Mouse (Mus musculus): ENCODE measurements around the gene Dcaf1. TPM values are rescaled to one million over a fixed set of nuclear protein-coding genes. Genes with fewer than 3 reads are reported as not detected.

The Dcaf1 gene
- polyA plus RNA-seq, 1 experiment: 2.0 TPM

- peaks cover 47% of the 10 kb centered on the region for H3K27me3 ChIP-seq (replicated peaks)
- TF ChIP-seq GATA1 (IDR thresholded peaks at IDR 0.05; ENCODE audit: borderline replicate concordance, low read length): no peak
- TF ChIP-seq FLI1 (IDR thresholded peaks at IDR 0.05; ENCODE audit: low read length): no peak
- no peak overlapping the region for H3K4me3 ChIP-seq (replicated peaks)
- H3K9me3 ChIP-seq: no peaks in the 10 kb centered on the region
- H3K4me1 ChIP-seq: peaks cover 46% of the 10 kb centered on the region
- H3K36me3 ChIP-seq (replicated peaks; ENCODE audit: low read length): no peaks in the 10 kb centered on the region
Observed at GRCm38 (mm10) chr9:106898901-106899300, 77.2 kb downstream of the Dcaf1 start.

DNA sequence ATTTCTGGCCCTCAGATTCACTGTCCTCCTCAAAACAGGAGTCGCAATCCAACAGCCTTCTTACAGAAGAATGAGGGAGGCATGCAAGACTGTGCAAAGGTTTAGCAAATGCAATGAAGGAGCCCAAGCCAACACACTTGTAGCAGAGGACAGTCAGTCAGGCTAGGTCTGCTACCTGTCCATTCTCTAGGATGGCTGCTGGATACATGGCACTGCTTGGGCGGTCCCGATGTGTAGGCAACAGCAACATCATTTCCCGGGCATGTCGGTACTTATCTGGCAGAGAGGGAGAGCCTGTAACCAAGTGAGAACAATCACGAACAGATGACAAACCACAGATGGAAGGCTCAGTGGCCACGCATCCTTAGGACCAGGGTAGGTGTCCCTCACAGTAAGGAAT, 79.9 kb downstream of the Dcaf1 start:
- no peaks in the 10 kb centered on the region for H3K9me3 ChIP-seq
- peaks cover 37% of the 10 kb centered on the region for H3K4me1 ChIP-seq
- no peak overlapping the region for H3K4me3 ChIP-seq (replicated peaks)
- no peaks in the 10 kb centered on the region for H3K36me3 ChIP-seq (replicated peaks; ENCODE audit: low read length)
- peaks cover 45% of the 10 kb centered on the region for H3K27me3 ChIP-seq (replicated peaks)
- TF ChIP-seq FLI1 (IDR thresholded peaks at IDR 0.05; ENCODE audit: low read length): no peak
- no peak for TF ChIP-seq GATA1 (IDR thresholded peaks at IDR 0.05; ENCODE audit: borderline replicate concordance, low read length)

DNA sequence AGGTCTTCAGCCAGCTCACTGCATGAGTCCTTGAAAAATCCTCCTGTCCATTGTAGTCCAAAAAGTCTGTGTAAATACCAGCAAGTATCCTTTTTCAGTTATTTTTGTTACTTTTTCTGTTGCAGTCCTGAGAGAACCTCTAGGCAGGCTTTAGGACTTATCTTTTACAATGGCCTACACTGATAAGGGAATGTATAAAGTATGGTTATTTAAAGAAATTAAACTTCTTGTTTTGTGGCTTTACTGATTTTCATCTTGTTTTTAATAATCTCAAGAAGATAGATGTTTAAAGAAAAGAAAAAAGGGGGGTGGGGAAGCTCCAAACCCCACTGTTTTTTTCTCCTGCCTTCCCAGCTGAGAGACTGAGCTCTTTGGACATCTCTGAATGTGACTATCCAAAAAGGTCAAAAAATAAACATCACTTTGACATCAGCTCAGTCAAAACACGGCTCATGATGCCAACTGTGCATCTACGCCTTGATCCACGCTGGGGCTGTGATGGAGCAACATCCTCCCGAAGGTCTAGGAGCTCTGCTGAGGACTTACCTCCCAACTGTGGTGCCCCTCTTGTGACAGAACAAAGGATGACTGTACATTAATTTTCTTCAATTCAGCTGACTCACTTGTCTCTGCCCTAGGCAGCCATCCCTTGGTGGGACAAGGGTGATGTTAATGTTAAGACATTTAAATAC, 81.6 kb downstream of the Dcaf1 start:
- Histone ChIP-seq H3K36me3 (replicated peaks; ENCODE audit: low read length) (no peaks in the 10 kb centered on the region), H3K9me3 (no peaks in the 10 kb centered on the region), H3K4me3 (replicated peaks) (no peak overlapping the region), H3K4me1 (peaks cover 33% of the 10 kb centered on the region), H3K27me3 (replicated peaks) (peaks cover 38% of the 10 kb centered on the region)
- TF ChIP-seq GATA1 (IDR thresholded peaks at IDR 0.05; ENCODE audit: borderline replicate concordance, low read length): no peak
- no peak for TF ChIP-seq FLI1 (IDR thresholded peaks at IDR 0.05; ENCODE audit: low read length)

DNA sequence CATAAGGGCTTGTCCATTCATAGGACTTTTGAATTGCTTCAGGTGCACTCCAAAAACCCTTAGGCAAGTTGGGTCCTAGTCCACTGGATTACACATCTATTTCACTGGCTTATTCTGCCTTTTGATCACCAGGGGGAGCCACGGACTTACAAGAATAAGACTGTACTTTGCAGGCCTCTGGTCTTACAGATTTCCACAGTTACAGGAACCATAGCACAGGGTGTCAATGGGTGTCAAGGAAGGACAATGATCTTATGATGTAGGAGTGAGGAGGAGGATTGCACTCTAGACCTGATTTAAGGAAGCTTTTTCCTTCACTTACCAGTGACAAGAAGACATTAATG, 82.1 kb downstream of the Dcaf1 start:
- TF ChIP-seq FLI1 (IDR thresholded peaks at IDR 0.05; ENCODE audit: low read length): no peak
- TF ChIP-seq GATA1 (IDR thresholded peaks at IDR 0.05; ENCODE audit: borderline replicate concordance, low read length): no peak
- Histone ChIP-seq H3K4me1 (peaks cover 34% of the 10 kb centered on the region), H3K9me3 (no peaks in the 10 kb centered on the region), H3K27me3 (replicated peaks) (peaks cover 37% of the 10 kb centered on the region), H3K4me3 (replicated peaks) (no peak overlapping the region), H3K36me3 (replicated peaks; ENCODE audit: low read length) (no peaks in the 10 kb centered on the region)

DNA sequence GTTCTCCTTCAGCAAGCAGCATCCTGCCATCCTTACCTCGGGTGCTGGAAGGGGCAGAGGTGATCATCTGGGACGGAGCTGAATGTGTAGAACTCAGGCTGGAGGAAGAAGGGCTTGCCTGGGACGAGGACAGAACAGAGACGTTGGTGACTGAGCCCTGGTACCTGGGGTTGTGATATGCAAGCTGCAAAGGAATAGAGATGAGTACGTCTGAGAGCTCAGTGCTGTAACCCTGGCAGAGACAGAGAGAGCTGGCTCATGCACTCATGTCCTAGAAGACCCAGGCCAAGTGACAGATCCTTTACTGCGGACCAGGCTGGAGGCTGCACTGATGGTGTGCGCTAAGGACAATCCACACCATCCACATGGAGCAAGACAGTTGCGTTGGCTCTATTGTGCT, 84.9 kb downstream of the Dcaf1 start:
- no peaks in the 10 kb centered on the region for H3K36me3 ChIP-seq (replicated peaks; ENCODE audit: low read length)
- peaks cover 37% of the 10 kb centered on the region for H3K4me1 ChIP-seq
- no peaks in the 10 kb centered on the region for H3K9me3 ChIP-seq
- H3K4me3 ChIP-seq (replicated peaks): no peak overlapping the region
- H3K27me3 ChIP-seq (replicated peaks): peaks cover 19% of the 10 kb centered on the region
- TF ChIP-seq GATA1 (IDR thresholded peaks at IDR 0.05; ENCODE audit: borderline replicate concordance, low read length): no peak
- no peak for TF ChIP-seq FLI1 (IDR thresholded peaks at IDR 0.05; ENCODE audit: low read length)

DNA sequence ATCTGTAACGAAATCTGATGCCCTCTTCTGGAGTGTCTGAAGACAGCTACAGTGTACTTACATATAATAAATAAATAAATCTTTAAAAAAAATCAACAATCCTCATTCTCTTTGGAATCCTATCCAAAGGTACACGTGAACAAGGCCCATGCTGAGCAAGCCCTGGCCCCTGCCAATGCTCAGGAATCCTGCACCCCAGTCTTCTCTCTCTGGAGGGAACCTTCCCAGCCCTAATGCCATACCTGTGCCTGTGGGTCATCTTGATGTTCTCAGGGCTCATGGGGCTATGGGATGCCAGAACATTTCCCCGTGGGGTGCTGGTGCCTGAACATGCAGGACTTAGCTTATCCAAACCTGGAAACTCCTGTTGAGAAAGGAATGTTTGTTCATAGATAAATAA, 86.5 kb downstream of the Dcaf1 start:
- Histone ChIP-seq H3K36me3 (replicated peaks; ENCODE audit: low read length) (no peaks in the 10 kb centered on the region), H3K4me3 (replicated peaks) (no peak overlapping the region), H3K4me1 (peaks cover 24% of the 10 kb centered on the region), H3K9me3 (no peaks in the 10 kb centered on the region), H3K27me3 (replicated peaks) (peaks cover 21% of the 10 kb centered on the region)
- TF ChIP-seq FLI1 (IDR thresholded peaks at IDR 0.05; ENCODE audit: low read length) (no peak), GATA1 (IDR thresholded peaks at IDR 0.05; ENCODE audit: borderline replicate concordance, low read length) (no peak)

GRCm38 (mm10) chr9:106908715-106909114, 87.0 kb downstream of the Dcaf1 start:
- Histone ChIP-seq H3K9me3 (no peaks in the 10 kb centered on the region), H3K4me1 (peaks cover 20% of the 10 kb centered on the region), H3K27me3 (replicated peaks) (peaks cover 22% of the 10 kb centered on the region), H3K4me3 (replicated peaks) (no peak overlapping the region), H3K36me3 (replicated peaks; ENCODE audit: low read length) (no peaks in the 10 kb centered on the region)
- TF ChIP-seq FLI1 (IDR thresholded peaks at IDR 0.05; ENCODE audit: low read length) (no peak), GATA1 (IDR thresholded peaks at IDR 0.05; ENCODE audit: borderline replicate concordance, low read length) (no peak)

DNA sequence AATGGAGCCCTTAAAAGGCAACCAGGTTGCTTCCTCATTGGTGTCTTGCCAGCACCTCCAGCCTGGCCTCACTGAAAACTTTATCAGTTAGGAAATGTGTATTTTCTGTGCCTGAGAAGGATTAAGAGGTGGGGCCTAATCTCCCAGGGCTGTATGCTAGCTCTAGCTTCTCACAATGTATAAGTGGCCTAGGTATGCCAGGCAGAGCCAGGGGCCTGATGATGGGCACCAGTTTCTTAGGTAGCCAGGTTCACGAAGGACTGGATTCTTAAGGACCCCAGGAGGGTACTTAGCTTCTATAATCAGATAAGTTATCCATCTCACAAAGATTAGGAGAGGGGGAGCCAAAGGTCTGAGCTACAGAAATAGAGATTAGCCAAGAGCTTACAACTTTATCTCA, 90.0 kb downstream of the Dcaf1 start:
- no peaks in the 10 kb centered on the region for H3K36me3 ChIP-seq (replicated peaks; ENCODE audit: low read length)
- peaks cover 18% of the 10 kb centered on the region for H3K4me1 ChIP-seq
- TF ChIP-seq GATA1 (IDR thresholded peaks at IDR 0.05; ENCODE audit: borderline replicate concordance, low read length) (no peak), FLI1 (IDR thresholded peaks at IDR 0.05; ENCODE audit: low read length) (no peak)
- H3K27me3 ChIP-seq (replicated peaks): peaks cover 31% of the 10 kb centered on the region
- no peak overlapping the region for H3K4me3 ChIP-seq (replicated peaks)
- H3K9me3 ChIP-seq: no peaks in the 10 kb centered on the region

DNA sequence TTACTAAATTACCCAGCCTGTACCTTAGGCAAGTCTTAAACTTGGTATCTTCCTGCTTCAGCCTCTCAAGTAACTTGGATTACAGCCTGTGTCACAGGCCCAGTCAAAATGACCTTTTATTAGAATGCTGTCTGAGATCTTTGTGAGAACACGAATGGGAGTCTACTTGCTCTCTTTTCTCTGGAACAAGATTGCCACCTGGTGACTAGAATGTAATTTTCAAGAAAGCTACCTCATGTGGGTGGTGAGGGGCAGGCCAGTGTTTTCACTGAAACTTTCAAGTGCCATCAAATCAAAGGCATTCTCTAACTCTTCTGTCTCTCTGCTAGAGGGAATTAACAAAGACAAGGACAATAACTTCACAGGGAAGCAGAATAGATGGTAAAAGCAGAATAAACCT, 92.1 kb downstream of the Dcaf1 start:
- no peaks in the 10 kb centered on the region for H3K36me3 ChIP-seq (replicated peaks; ENCODE audit: low read length)
- H3K4me3 ChIP-seq (replicated peaks): no peak overlapping the region
- TF ChIP-seq GATA1 (IDR thresholded peaks at IDR 0.05; ENCODE audit: borderline replicate concordance, low read length) (no peak), FLI1 (IDR thresholded peaks at IDR 0.05; ENCODE audit: low read length) (no peak)
- H3K27me3 ChIP-seq (replicated peaks): peaks cover 30% of the 10 kb centered on the region
- peaks cover 7% of the 10 kb centered on the region for H3K4me1 ChIP-seq
- no peaks in the 10 kb centered on the region for H3K9me3 ChIP-seq

- H3K36me3 ChIP-seq (replicated peaks; ENCODE audit: low read length): no peaks in the 10 kb centered on the region
- peaks cover 30% of the 10 kb centered on the region for H3K27me3 ChIP-seq (replicated peaks)
- TF ChIP-seq FLI1 (IDR thresholded peaks at IDR 0.05; ENCODE audit: low read length) (no peak), GATA1 (IDR thresholded peaks at IDR 0.05; ENCODE audit: borderline replicate concordance, low read length) (no peak)
Observed at GRCm38 (mm10) chr9:106914878-106915277, 93.2 kb downstream of the Dcaf1 start.

More at GRCm38 (mm10) chr9:106914878-106915277, 93.2 kb downstream of the Dcaf1 start:
- Histone ChIP-seq H3K4me3 (replicated peaks) (no peak overlapping the region), H3K9me3 (no peaks in the 10 kb centered on the region), H3K4me1 (no peaks in the 10 kb centered on the region)

Other genes starting within 250 kb of the Dcaf1 start
- not detected in 2 replicates for gene Iqcf6, start 195.3 kb upstream of the Dcaf1 start, polyA plus RNA-seq (2012; ENCODE audit: insufficient read depth, low replicate concordance)
- not detected in 2 replicates for gene Grm2, start 165.8 kb upstream of the Dcaf1 start, polyA plus RNA-seq (2012; ENCODE audit: insufficient read depth, low replicate concordance)
- gene Tex264, start 135.9 kb upstream of the Dcaf1 start, polyA plus RNA-seq (2012; ENCODE audit: insufficient read depth, low replicate concordance): 87.2 and 196 TPM in 2 replicates
- 1.4 and 1.9 TPM in 2 replicates for gene Rad54l2, start 32.7 kb upstream of the Dcaf1 start, polyA plus RNA-seq (2012; ENCODE audit: insufficient read depth, low replicate concordance)
- gene Rbm15b, start 65.6 kb downstream of the Dcaf1 start, polyA plus RNA-seq (2012; ENCODE audit: insufficient read depth, low replicate concordance): 6.4 and 13.0 TPM in 2 replicates
- 14.7 and 174 TPM in 2 replicates for gene Manf, start 70.1 kb downstream of the Dcaf1 start, polyA plus RNA-seq (2012; ENCODE audit: insufficient read depth, low replicate concordance)

Data from megakaryocyte, embryonic 14.5 days (primary cell).